Mouse (Mus musculus) forebrain, embryonic 11.5 days (tissue): ENCODE results near the gene Nav2. TPM values are rescaled to one million over a fixed set of nuclear protein-coding genes. Genes with fewer than 3 reads are reported as not detected.

Source experiments
- ATAC-seq: fragments of 200-750 bp; cut with Nextera tagmentation; replicated peaks from 2 replicates; pipeline ENCODE4 v1.8.0; 2017; ENCODE audit warnings: moderate TSS enrichment; ENCODE audit not compliant: low FRiP score
- DNase-seq: peaks from one replicate; pipeline ENCODE4 v3.0.0-alpha.2; 2017; ENCODE audit warnings: low spot score
- H3K27ac ChIP-seq: fragments of 300-500 bp; sonication (generic); 2 replicates; pipeline ENCODE4 v1.5.1; 2014; ENCODE audit warnings: low read depth, low read length
- H3K27me3 ChIP-seq: fragments of 300-500 bp; sonication (generic); 2 replicates; pipeline ENCODE4 v1.6.1; 2014; ENCODE audit warnings: mild to moderate bottlenecking, low read length, mixed read lengths; ENCODE audit not compliant: control insufficient read depth, insufficient read depth
- H3K36me3 ChIP-seq: fragments of 300-500 bp; sonication (generic); 2 replicates; pipeline ENCODE4 v1.6.1; 2014; ENCODE audit warnings: mild to moderate bottlenecking, low read length, moderate library complexity, mixed read lengths; ENCODE audit not compliant: control insufficient read depth, insufficient read depth
- H3K4me1 ChIP-seq: fragments of 300-500 bp; sonication (generic); replicated peaks from 2 replicates; pipeline ENCODE4 v1.6.1; 2014; ENCODE audit warnings: low read length, mixed read lengths; ENCODE audit not compliant: control insufficient read depth, insufficient read depth
- H3K4me2 ChIP-seq: fragments of 300-500 bp; sonication (generic); 2 replicates; pipeline ENCODE4 v1.6.1; 2014; ENCODE audit warnings: low read depth, mild to moderate bottlenecking, low read length, moderate library complexity, mixed read lengths; ENCODE audit not compliant: severe bottlenecking
- H3K4me3 ChIP-seq: fragments of 300-500 bp; sonication (generic); 2 replicates; pipeline ENCODE4 v1.5.1; 2014; ENCODE audit warnings: low read depth, low read length
- H3K9ac ChIP-seq: fragments of 300-500 bp; sonication (generic); 2 replicates; pipeline ENCODE4 v1.6.1; 2014; ENCODE audit warnings: low read length
- H3K9me3 ChIP-seq: fragments of 300-500 bp; sonication (generic); 2 replicates; pipeline ENCODE4 v1.6.1; 2016; ENCODE audit warnings: low read length, mixed read lengths; ENCODE audit not compliant: control insufficient read depth
- WGBS: fragments of 180-500 bp; shearing (Covaris S2); extraction: QIAGEN DNeasy Blood & Tissue Kit; methylation state at CpG from one replicate; pipeline ENCODE4 v1.1.7; 2014; 5-methylcytosine and 5-hydroxymethylcytosine counted together
- polyA plus RNA-seq: library from polyadenylated mRNA; unstranded; fragments of >200 nt; fragmentation: Nextera tagmentation; extraction: Ambion mirVana; gene quantifications from 2 replicates; pipeline ENCODE4 v1.2.1, GENCODE M21; 2014

The Nav2 gene
- polyA plus RNA-seq, 1 experiment from 2014 or later, result 7.2 TPM

GRCm38 (mm10) chr7:49120935-49121691, 212.6 kb downstream of the Nav2 start:
- H3K4me2 ChIP-seq, result no peak overlapping the region
- H3K4me1 ChIP-seq, result peaks cover 16% of the 10 kb centered on the region
- no peaks in the 10 kb centered on the region for H3K9me3 ChIP-seq
- H3K4me3 ChIP-seq, result no peak overlapping the region
- ATAC-seq (peak; percentile 76), DNase-seq (peak; percentile 93)
- H3K36me3 ChIP-seq, result no peaks in the 10 kb centered on the region
- no peak overlapping the region for H3K9ac ChIP-seq
- WGBS, result 41% methylated on average over 20 of the region's 20 CpGs
- H3K27me3 ChIP-seq, result peaks cover 10% of the 10 kb centered on the region
- H3K27ac ChIP-seq, result no peak overlapping the region

DNA sequence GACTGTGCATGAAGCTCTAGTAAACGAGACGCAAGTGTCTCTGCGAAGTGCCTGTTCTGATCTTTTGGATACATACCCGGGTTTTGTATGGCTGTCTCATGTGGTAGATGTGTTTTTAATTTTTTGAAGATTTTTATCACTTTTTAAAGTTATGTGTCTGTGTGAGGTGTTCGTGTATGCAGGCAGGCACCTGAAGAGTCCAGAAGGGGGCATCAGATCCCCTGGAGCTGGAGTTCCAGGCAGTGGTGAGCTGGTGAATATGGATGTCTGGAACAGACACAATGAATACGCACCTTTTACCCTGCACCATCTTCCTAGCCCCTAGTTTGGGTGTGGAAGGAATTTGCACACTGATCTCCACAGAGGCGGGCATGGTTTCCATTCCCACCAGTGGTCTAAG, 214.0 kb downstream of the Nav2 start:
- no peak overlapping the region for H3K9ac ChIP-seq
- H3K4me2 ChIP-seq, result no peak overlapping the region
- no peaks in the 10 kb centered on the region for H3K9me3 ChIP-seq
- H3K27me3 ChIP-seq, result peaks cover 8% of the 10 kb centered on the region; the same call in 1 of the 2 replicates
- no peak for ATAC-seq
- WGBS, result 69% methylated on average over 7 of the region's 7 CpGs
- no peak overlapping the region for H3K4me3 ChIP-seq
- no peak for DNase-seq
- peaks cover 16% of the 10 kb centered on the region for H3K4me1 ChIP-seq
- no peaks in the 10 kb centered on the region for H3K36me3 ChIP-seq
- no peak overlapping the region for H3K27ac ChIP-seq

DNA sequence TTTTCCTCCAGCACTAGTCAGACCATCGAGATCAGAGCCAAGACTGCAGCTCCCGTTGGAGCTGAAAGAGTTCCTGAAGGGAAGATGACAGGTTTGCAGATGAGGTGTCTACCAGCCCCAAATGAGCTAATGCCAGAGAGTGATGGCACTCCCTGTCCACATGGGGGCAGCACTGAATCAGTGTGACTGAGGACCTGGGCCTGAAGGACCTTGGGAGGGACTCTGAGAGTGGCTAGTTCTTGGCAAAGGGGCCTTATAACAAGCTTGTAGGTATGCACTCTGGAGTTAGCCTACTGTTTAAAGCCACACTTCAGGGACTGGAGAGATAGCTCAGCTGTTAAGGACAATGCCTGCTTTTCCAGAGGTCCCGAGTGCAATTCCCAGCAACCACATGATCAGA, 217.0 kb downstream of the Nav2 start:
- Histone ChIP-seq H3K9ac (no peak overlapping the region), H3K4me2 (no peak overlapping the region), H3K27ac (no peak overlapping the region), H3K27me3 (peaks cover 2% of the 10 kb centered on the region; the same call in 1 of the 2 replicates), H3K4me3 (no peak overlapping the region), H3K36me3 (no peaks in the 10 kb centered on the region), H3K9me3 (no peaks in the 10 kb centered on the region), H3K4me1 (peaks cover 6% of the 10 kb centered on the region)
- DNase-seq, result peak; percentile 75
- ATAC-seq, result no peak
- 43% methylated on average over 3 of the region's 3 CpGs for WGBS

GRCm38 (mm10) chr7:49128224-49128623, 219.7 kb downstream of the Nav2 start:
- ATAC-seq (no peak), DNase-seq (no peak)
- Histone ChIP-seq H3K9ac (no peak overlapping the region), H3K36me3 (no peaks in the 10 kb centered on the region), H3K4me2 (no peak overlapping the region), H3K4me1 (no peaks in the 10 kb centered on the region), H3K4me3 (no peak overlapping the region), H3K27ac (no peak overlapping the region), H3K27me3 (peaks cover 2% of the 10 kb centered on the region; the same call in 1 of the 2 replicates), H3K9me3 (no peaks in the 10 kb centered on the region)
- 88% methylated on average over 8 of the region's 8 CpGs for WGBS

DNA sequence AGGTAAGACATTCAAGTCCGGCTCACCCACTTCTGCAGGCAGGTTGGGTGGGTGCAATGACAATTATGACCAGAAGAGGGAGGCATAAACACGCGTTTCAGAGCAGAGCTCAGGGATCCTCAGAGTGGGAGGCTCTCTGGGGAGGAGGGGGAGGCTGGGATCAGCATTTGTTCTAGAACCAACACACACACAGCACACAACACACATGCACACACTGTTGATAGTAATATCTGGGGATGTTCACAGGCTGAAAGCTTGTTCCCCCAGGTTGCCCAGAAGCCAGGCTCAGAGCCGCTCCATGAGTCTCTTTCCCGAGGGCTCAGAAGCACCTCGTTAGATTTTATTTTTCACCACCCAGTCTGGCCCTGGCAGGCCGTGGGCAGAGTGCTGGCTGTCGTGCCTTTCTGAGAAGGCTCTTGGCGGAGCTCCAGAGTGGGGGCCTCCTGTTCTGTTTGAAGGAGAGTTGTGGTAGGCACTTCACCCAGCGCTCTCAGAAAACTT, 224.4 kb downstream of the Nav2 start:
- Histone ChIP-seq H3K36me3 (no peaks in the 10 kb centered on the region), H3K9ac (no peak overlapping the region), H3K27ac (no peak overlapping the region), H3K4me1 (no peaks in the 10 kb centered on the region), H3K4me2 (no peak overlapping the region), H3K4me3 (no peak overlapping the region), H3K9me3 (no peaks in the 10 kb centered on the region), H3K27me3 (no peaks in the 10 kb centered on the region; the same call in 1 of the 2 replicates)
- peak; percentile 69 for ATAC-seq
- 34% methylated on average over 10 of the region's 10 CpGs for WGBS
- peak; percentile 82 for DNase-seq

DNA sequence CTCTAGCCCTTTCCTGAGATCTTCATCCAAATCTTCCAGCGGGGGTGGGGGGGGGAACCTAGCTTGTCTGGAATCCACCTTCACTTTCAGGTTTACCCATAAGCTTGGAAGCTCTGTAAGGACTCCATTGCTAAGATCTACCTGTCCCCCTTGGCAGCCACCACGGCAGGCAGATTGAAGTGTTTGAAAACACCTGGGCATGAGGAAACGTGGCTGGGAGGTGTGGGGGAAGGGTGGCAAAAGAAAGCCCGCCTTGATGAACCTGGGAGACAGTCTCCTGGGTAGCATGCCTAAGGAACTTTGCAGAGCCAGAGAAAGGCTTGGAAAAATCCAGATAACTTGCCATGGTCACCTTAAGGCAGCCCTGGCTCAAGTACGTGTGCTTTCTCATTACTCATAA, 225.9 kb downstream of the Nav2 start:
- no peaks in the 10 kb centered on the region for H3K9me3 ChIP-seq
- no peak overlapping the region for H3K27ac ChIP-seq
- ATAC-seq (no peak), DNase-seq (no peak)
- H3K4me1 ChIP-seq, result no peaks in the 10 kb centered on the region
- 70% methylated on average over 5 of the region's 5 CpGs for WGBS
- no peak overlapping the region for H3K4me2 ChIP-seq
- H3K9ac ChIP-seq, result no peak overlapping the region
- H3K27me3 ChIP-seq, result no peaks in the 10 kb centered on the region
- H3K36me3 ChIP-seq, result no peaks in the 10 kb centered on the region
- no peak overlapping the region for H3K4me3 ChIP-seq

DNA sequence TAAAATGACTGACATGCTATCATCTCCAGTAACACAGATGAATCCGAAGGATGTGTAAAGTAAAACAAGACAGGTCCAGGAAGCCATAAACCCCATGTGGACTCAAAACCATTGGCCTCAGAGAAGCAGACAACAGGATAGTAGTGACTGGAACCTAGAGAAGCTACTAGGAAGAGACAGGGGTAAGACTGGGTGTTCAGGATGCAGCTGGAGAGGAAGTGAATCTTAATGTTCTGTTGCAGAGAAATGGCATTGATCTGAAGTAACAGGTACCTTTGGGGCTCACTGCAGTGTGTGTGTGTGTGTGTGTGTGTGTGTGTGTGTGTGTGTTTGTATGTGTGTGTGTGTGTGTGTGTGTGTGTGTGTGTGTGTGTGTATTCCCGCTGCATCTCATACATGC, 231.2 kb downstream of the Nav2 start:
- no peaks in the 10 kb centered on the region for H3K27me3 ChIP-seq
- DNase-seq (no peak), ATAC-seq (no peak)
- H3K9me3 ChIP-seq, result no peaks in the 10 kb centered on the region; the same call in 1 of the 2 replicates
- H3K4me3 ChIP-seq, result no peak overlapping the region
- H3K9ac ChIP-seq, result no peak overlapping the region
- no peaks in the 10 kb centered on the region for H3K4me1 ChIP-seq
- H3K4me2 ChIP-seq, result no peak overlapping the region
- WGBS, result 90% methylated on average over 2 of the region's 2 CpGs
- H3K27ac ChIP-seq, result no peak overlapping the region
- H3K36me3 ChIP-seq, result no peaks in the 10 kb centered on the region

GRCm38 (mm10) chr7:49143966-49144365, 235.4 kb downstream of the Nav2 start:
- Histone ChIP-seq H3K27me3 (no peaks in the 10 kb centered on the region), H3K4me3 (no peak overlapping the region), H3K9me3 (no peaks in the 10 kb centered on the region; the same call in 1 of the 2 replicates), H3K4me1 (peaks cover 2% of the 10 kb centered on the region; the same call in 1 of the 2 replicates), H3K4me2 (no peak overlapping the region), H3K9ac (no peak overlapping the region), H3K27ac (no peak overlapping the region), H3K36me3 (no peaks in the 10 kb centered on the region)
- 86% methylated on average over 7 of the region's 7 CpGs for WGBS
- ATAC-seq (no peak), DNase-seq (no peak)
